Mouse (Mus musculus) heart, adult 2 months (tissue): Measurements from ENCODE around the gene Kif5c.

ENCODE experiments used
- CTCF ChIP-seq: fragments of 200-600 bp; IDR thresholded peaks from 2 replicates; pipeline ENCODE4 v1.8.1; 2022; ENCODE audit warnings: antibody characterized with exemption, mild to moderate bottlenecking, moderate library complexity
- EP300 ChIP-seq: fragments of 200-500 bp; IDR thresholded peaks from 2 replicates; pipeline ENCODE4 v1.6.1; 2011; ENCODE audit warnings: low read depth, low read length, control low read depth; ENCODE audit not compliant: insufficient read depth
- POLR2A ChIP-seq: fragments of 200-500 bp; IDR thresholded peaks from 2 replicates; pipeline ENCODE4 v1.6.1; 2011; ENCODE audit warnings: mild to moderate bottlenecking, low read depth, low read length, control low read depth; ENCODE audit not compliant: insufficient read depth

GRCm38 (mm10) chr2:49592926-49593325 lies 26.2 kb upstream of the Kif5c start:
- TF ChIP-seq CTCF (no peak), EP300 (no peak), POLR2A (no peak)
